ENCODE assay signal across 32 mouse cellular contexts in the genomic region with DNA sequence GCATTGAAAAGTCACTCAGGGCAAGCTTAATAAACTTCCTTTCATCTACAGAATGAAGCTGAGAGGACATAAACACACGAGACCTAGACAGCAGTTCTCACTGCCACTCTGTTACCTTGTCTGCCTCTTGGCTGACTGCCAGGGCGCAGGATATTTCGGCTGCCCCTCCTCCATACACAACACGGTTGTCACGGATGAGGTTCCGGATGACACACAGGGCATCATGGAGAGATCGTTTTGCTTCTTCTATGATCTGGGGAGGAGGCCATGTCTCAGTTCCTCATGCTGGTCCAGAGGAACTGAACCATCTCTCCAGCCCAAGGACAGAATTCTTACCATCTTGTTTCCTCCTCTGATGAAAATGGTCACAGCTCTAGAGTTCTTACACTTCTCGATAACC. TPM values are rescaled to one million over a fixed set of nuclear protein-coding genes. Genes with fewer than 3 reads are reported as not detected.
"Had no signal": no experiment of that assay in that cellular context is flagged by ENCODE, and none has a peak within 500 bp of the region (broad histone marks: within the 10 kb centered on the region; RNA-seq: fewer than 3 reads in every experiment).

No protein-coding gene starts in this region.

- H3K9ac ChIP-seq: limb, embryonic 12.5 days; limb, embryonic 13.5 days; limb, embryonic 15.5 days; liver, embryonic 12.5 days; liver, embryonic 13.5 days; liver, embryonic 14.5 days; liver, embryonic 15.5 days; lung, embryonic 14.5 days; lung, embryonic 15.5 days; midbrain, embryonic 12.5 days; midbrain, embryonic 13.5 days; midbrain, embryonic 15.5 days; neural tube, embryonic 12.5 days had no signal

- H3K9me3 ChIP-seq: limb, embryonic 10.5 days; limb, embryonic 12.5 days; limb, embryonic 13.5 days; limb, embryonic 15.5 days; liver, embryonic 12.5 days; liver, embryonic 13.5 days; liver, embryonic 15.5 days; lung, embryonic 15.5 days; megakaryocyte, embryonic 14.5 days; midbrain, embryonic 10.5 days; midbrain, embryonic 12.5 days; midbrain, embryonic 13.5 days; midbrain, embryonic 15.5 days; neural tube, embryonic 12.5 days had no signal

- H3K4me2 ChIP-seq: limb, embryonic 12.5 days; limb, embryonic 13.5 days; limb, embryonic 15.5 days; liver, embryonic 12.5 days; liver, embryonic 13.5 days; liver, embryonic 15.5 days; lung, embryonic 14.5 days; lung, embryonic 15.5 days; midbrain, embryonic 12.5 days; midbrain, embryonic 13.5 days; midbrain, embryonic 15.5 days; neural tube, embryonic 12.5 days had no signal

- H3K4me1 ChIP-seq: limb, embryonic 10.5 days; limb, embryonic 13.5 days; limb, embryonic 15.5 days; liver, embryonic 15.5 days; midbrain, embryonic 10.5 days; midbrain, embryonic 12.5 days; midbrain, embryonic 13.5 days; midbrain, embryonic 15.5 days; neural tube, embryonic 12.5 days had no signal

- ATAC-seq: liver, embryonic 12.5 days; lung, postnatal 0 days; midbrain, embryonic 13.5 days; midbrain, embryonic 15.5 days; midbrain, embryonic 16.5 days had no signal

- H3K27me3 ChIP-seq: limb, embryonic 12.5 days; limb, embryonic 13.5 days; limb, embryonic 15.5 days; liver, embryonic 12.5 days; liver, embryonic 13.5 days; liver, embryonic 15.5 days; lung, embryonic 15.5 days; megakaryocyte, embryonic 14.5 days; midbrain, embryonic 12.5 days; midbrain, embryonic 13.5 days; midbrain, embryonic 15.5 days; neural tube, embryonic 12.5 days had no signal

- DNase-seq: left cerebral cortex, postnatal 4 days; liver; liver, embryonic 13.5 days; lung, adult 18-20 months; lung, adult 2 months; lung, embryonic 14.5 days; lung, postnatal 10 days; lung, postnatal 14 days; lung, postnatal 36 days; lung, postnatal 4 days had no signal

- H3K27ac ChIP-seq: left cerebral cortex, adult 2 months; limb, embryonic 10.5 days; limb, embryonic 12.5 days; limb, embryonic 13.5 days; limb, embryonic 15.5 days; liver, embryonic 12.5 days; liver, embryonic 13.5 days; liver, embryonic 14.5 days; liver, embryonic 15.5 days; lung, embryonic 15.5 days; macrophage; midbrain, embryonic 10.5 days; midbrain, embryonic 12.5 days; midbrain, embryonic 13.5 days; midbrain, embryonic 15.5 days; neural tube, embryonic 12.5 days had no signal

- H3K4me3 ChIP-seq: left cerebral cortex, adult 2 months; limb, embryonic 10.5 days; limb, embryonic 12.5 days; limb, embryonic 13.5 days; limb, embryonic 15.5 days; liver, embryonic 12.5 days; liver, embryonic 13.5 days; liver, embryonic 15.5 days; lung, embryonic 15.5 days; megakaryocyte, embryonic 14.5 days; midbrain, embryonic 10.5 days; midbrain, embryonic 12.5 days; midbrain, embryonic 13.5 days; midbrain, embryonic 15.5 days; myocyte; neural tube, embryonic 12.5 days had no signal

RNA-seq across cellular contexts. Expression of gene Cmbl, which starts 27.3 kb away (rescaled TPM):
- total RNA-seq: megakaryocyte progenitor cell, adult 5-6 weeks; megakaryocyte-erythroid progenitor cell, adult 5-6 weeks; monocyte, adult 5-6 weeks had no signal
